Mouse (Mus musculus) limb, embryonic 14.5 days (tissue): ENCODE results near the gene Taf8. TPM values are rescaled to one million over a fixed set of nuclear protein-coding genes. Genes with fewer than 3 reads are reported as not detected.

Experiments used
- ATAC-seq: fragments of 200-750 bp; cut with Nextera tagmentation; 2 replicates; pipeline ENCODE4 v1.8.0; 2017; ENCODE audit warnings: low read depth, moderate number of reproducible peaks, moderate TSS enrichment; ENCODE audit not compliant: low FRiP score
- DNase-seq: peaks from one replicate; pipeline ENCODE4 v3.0.0-alpha.2; 2015; ENCODE audit warnings: low spot score
- H3K27ac ChIP-seq: fragments of 300-500 bp; sonication (generic); replicated peaks from 2 replicates; pipeline ENCODE4 v1.5.1; 2014; ENCODE audit warnings: low read depth, mild to moderate bottlenecking, low read length, moderate library complexity, mixed read lengths
- H3K27me3 ChIP-seq: fragments of 300-500 bp; sonication (generic); 2 replicates; pipeline ENCODE4 v1.6.1; 2014; ENCODE audit warnings: low read length, mixed read lengths; ENCODE audit not compliant: control insufficient read depth, insufficient read depth
- H3K36me3 ChIP-seq: fragments of 300-500 bp; sonication (generic); 2 replicates; pipeline ENCODE4 v1.6.1; 2014; ENCODE audit warnings: mild to moderate bottlenecking, low read length, moderate library complexity, mixed read lengths; ENCODE audit not compliant: control insufficient read depth, insufficient read depth
- H3K4me1 ChIP-seq: fragments of 300-500 bp; sonication (generic); 2 replicates; pipeline ENCODE4 v1.6.1; 2014; ENCODE audit warnings: antibody characterized with exemption, low read length, mixed read lengths; ENCODE audit not compliant: control insufficient read depth, insufficient read depth
- H3K4me2 ChIP-seq: fragments of 300-500 bp; sonication (generic); replicated peaks from 2 replicates; pipeline ENCODE4 v1.6.1; 2014; ENCODE audit warnings: low read depth, mild to moderate bottlenecking, low read length, moderate library complexity; ENCODE audit not compliant: severe bottlenecking
- H3K4me3 ChIP-seq: fragments of 300-500 bp; sonication (generic); replicated peaks from 2 replicates; pipeline ENCODE4 v1.5.1; 2014; ENCODE audit warnings: low read length
- H3K9ac ChIP-seq: fragments of 300-500 bp; sonication (generic); 2 replicates; pipeline ENCODE4 v1.6.1; 2014; ENCODE audit warnings: mild to moderate bottlenecking, low read depth, low read length, moderate library complexity; ENCODE audit not compliant: severe bottlenecking
- H3K9me3 ChIP-seq: fragments of 300-500 bp; sonication (generic); 2 replicates; pipeline ENCODE4 v1.6.1; 2016; ENCODE audit warnings: low read length; ENCODE audit not compliant: control insufficient read depth
- POLR2A ChIP-seq: fragments of 200-500 bp; IDR thresholded peaks from 2 replicates; pipeline ENCODE4 v1.8.0; 2012; ENCODE audit warnings: inconsistent platforms, mild to moderate bottlenecking, moderate library complexity, borderline replicate concordance; ENCODE audit not compliant: insufficient read depth, insufficient read length; ENCODE audit errors: extremely low read depth
- WGBS: fragments of 180-500 bp; shearing (Covaris S2); extraction: QIAGEN DNeasy Blood & Tissue Kit; methylation state at CpG from one replicate; pipeline ENCODE4 v1.1.7; 2014; 5-methylcytosine and 5-hydroxymethylcytosine counted together
- polyA plus RNA-seq, 2 experiments: library from polyadenylated mRNA; depleted of rRNA in 1 of 2; stranded (reverse) in 1 of 2; unstranded in 1 of 2; fragments of >200 nt; fragmentation: Nextera tagmentation in 1 of 2; extraction: Ambion mirVana in 1 of 2; gene quantifications; 2 replicates each; pipeline versions ENCODE4 v1.2.1 to v1.2.3; 2012 to 2014

Taf8 gene
- polyA plus RNA-seq, 2 experiments, result 26.3 to 46.4 TPM

- Histone ChIP-seq H3K27ac (no peak overlapping the region), H3K4me1 (peaks cover 47% of the 10 kb centered on the region), H3K27me3 (no peaks in the 10 kb centered on the region), H3K9ac (no peak overlapping the region), H3K36me3 (no peaks in the 10 kb centered on the region), H3K9me3 (no peaks in the 10 kb centered on the region), H3K4me2 (no peak overlapping the region), H3K4me3 (no peak overlapping the region)
- ATAC-seq, result no peak
- no peak for DNase-seq
- no peak for TF ChIP-seq POLR2A
- WGBS, result 92% methylated on average over 6 of the region's 6 CpGs
Measured at GRCm38 (mm10) chr17:47524991-47525390, 22.9 kb upstream of the Taf8 start.

GRCm38 (mm10) chr17:47524055-47524454 lies 22.0 kb upstream of the Taf8 start:
- TF ChIP-seq POLR2A, result no peak
- no peaks in the 10 kb centered on the region for H3K27me3 ChIP-seq
- no peak overlapping the region for H3K9ac ChIP-seq
- WGBS, result 89% methylated on average over 6 of the region's 8 CpGs
- no peaks in the 10 kb centered on the region for H3K9me3 ChIP-seq
- H3K4me1 ChIP-seq, result peaks cover 50% of the 10 kb centered on the region
- DNase-seq, result no peak
- no peak for ATAC-seq
- H3K27ac ChIP-seq, result 0 out of 2 replicates have a peak overlapping the region, but pooled peaks have one; percentile 79
- H3K4me3 ChIP-seq, result no peak overlapping the region
- H3K4me2 ChIP-seq, result no peak overlapping the region
- H3K36me3 ChIP-seq, result no peaks in the 10 kb centered on the region

- Histone ChIP-seq H3K27me3 (no peaks in the 10 kb centered on the region), H3K4me2 (no peak overlapping the region), H3K4me1 (peaks cover 44% of the 10 kb centered on the region), H3K9ac (no peak overlapping the region), H3K27ac (peak overlapping the region; percentile 79), H3K9me3 (no peaks in the 10 kb centered on the region), H3K36me3 (no peaks in the 10 kb centered on the region), H3K4me3 (no peak overlapping the region)
- ATAC-seq (no peak), DNase-seq (no peak)
- 54% methylated on average over 18 of the region's 18 CpGs for WGBS
- TF ChIP-seq POLR2A, result no peak
Measured at GRCm38 (mm10) chr17:47523211-47523682, 21.2 kb upstream of the Taf8 start.

GRCm38 (mm10) chr17:47522536-47522935 lies 20.4 kb upstream of the Taf8 start:
- DNase-seq (no peak), ATAC-seq (no peak)
- no peaks in the 10 kb centered on the region for H3K36me3 ChIP-seq
- H3K27me3 ChIP-seq, result no peaks in the 10 kb centered on the region
- no peak overlapping the region for H3K9ac ChIP-seq
- no peak overlapping the region for H3K4me3 ChIP-seq
- H3K4me2 ChIP-seq, result peak overlapping the region; percentile 39; the same call in 1 of the 2 replicates
- H3K4me1 ChIP-seq, result peaks cover 44% of the 10 kb centered on the region
- H3K27ac ChIP-seq, result peak overlapping the region; percentile 79
- TF ChIP-seq POLR2A, result no peak
- 50% methylated on average over 4 of the region's 4 CpGs for WGBS
- H3K9me3 ChIP-seq, result no peaks in the 10 kb centered on the region

GRCm38 (mm10) chr17:47521551-47522258 lies 19.6 kb upstream of the Taf8 start:
- no peak for TF ChIP-seq POLR2A
- 0 out of 2 replicates have a peak overlapping the region, but pooled peaks have one; percentile 8 for H3K4me3 ChIP-seq
- peak; percentile 86 for ATAC-seq

More at GRCm38 (mm10) chr17:47521551-47522258, 19.6 kb upstream of the Taf8 start:
- H3K9ac ChIP-seq, result peak overlapping the region; percentile 47
- H3K27ac ChIP-seq, result peak overlapping the region; percentile 79
- no peaks in the 10 kb centered on the region for H3K9me3 ChIP-seq
- H3K27me3 ChIP-seq, result no peaks in the 10 kb centered on the region
- WGBS, result 2% methylated on average over 17 of the region's 17 CpGs
- H3K4me1 ChIP-seq, result peaks cover 37% of the 10 kb centered on the region
- DNase-seq, result peak; percentile 94
- peak overlapping the region; percentile 39 for H3K4me2 ChIP-seq
- H3K36me3 ChIP-seq, result no peaks in the 10 kb centered on the region
